Mouse (Mus musculus) liver, embryonic 14.5 days (tissue): ENCODE results near the gene Tmem184b.

Experiments
- CTCF ChIP-seq: IDR thresholded peaks from 2 replicates; pipeline ENCODE4 v1.5.1; 2016; ENCODE audit warnings: antibody characterized with exemption, low read depth, control low read depth
- EP300 ChIP-seq: IDR thresholded peaks from 2 replicates; pipeline ENCODE4 v1.6.1; 2016; ENCODE audit warnings: antibody characterized with exemption, low read depth

GRCm38 (mm10) chr15:79409077-79409573, 5.8 kb upstream of the Tmem184b start:
- TF ChIP-seq EP300: no peak
- TF ChIP-seq CTCF: no peak
